Mouse (Mus musculus) gastrocnemius, postnatal 10 days (tissue): ENCODE results near the gene Tenm4. TPM values are rescaled to one million over a fixed set of nuclear protein-coding genes. Genes with fewer than 3 reads are reported as not detected.
"Not testable (repeated sequence)": the region's sequence is repeated elsewhere in the genome, so short reads cannot be mapped to it uniquely, and the experiment has no call there.

Source experiments
- DNase-seq: peaks from one replicate; pipeline ENCODE4 v3.0.0; 2021; ENCODE audit warnings: mixed read lengths
- microRNA-seq, 2 experiments: library from miRNA; unstranded; fragments of <30 nt; microRNA quantifications; one replicate each; pipeline ENCODE4 v1.2.0; 2021
- total RNA-seq, 2 experiments: library from RNA; stranded (reverse); gene quantifications; 2 replicates each; pipeline ENCODE4 v1.2.3; 2021

Tenm4 gene
- total RNA-seq, 2 experiments from 2014 or later = 11.0 to 15.0 TPM

- no peak for DNase-seq
Observed at GRCm38 (mm10) chr7:96904936-96905335, 733.9 kb downstream of the Tenm4 start.

GRCm38 (mm10) chr7:96905422-96905821 is 734.4 kb downstream of the Tenm4 start:
- no peak for DNase-seq

GRCm38 (mm10) chr7:96906216-96906615 is 735.2 kb downstream of the Tenm4 start:
- no peak for DNase-seq

- no peak for DNase-seq
Observed at GRCm38 (mm10) chr7:96907971-96908680, 737.1 kb downstream of the Tenm4 start.

- DNase-seq = no peak
Observed at GRCm38 (mm10) chr7:96909856-96910255, 738.8 kb downstream of the Tenm4 start.

GRCm38 (mm10) chr7:96910310-96910960 is 739.4 kb downstream of the Tenm4 start:
- DNase-seq = no peak

- DNase-seq = peak; percentile 87
Observed at GRCm38 (mm10) chr7:96914031-96914430, 743.0 kb downstream of the Tenm4 start.

- peak; percentile 27 for DNase-seq
Observed at GRCm38 (mm10) chr7:96915452-96916105, 744.5 kb downstream of the Tenm4 start.

GRCm38 (mm10) chr7:96920447-96921095 is 749.5 kb downstream of the Tenm4 start:
- no peak for DNase-seq

GRCm38 (mm10) chr7:96922927-96923326 is 751.9 kb downstream of the Tenm4 start:
- no peak for DNase-seq

- DNase-seq = no peak
Observed at GRCm38 (mm10) chr7:96943715-96944377, 772.8 kb downstream of the Tenm4 start.

GRCm38 (mm10) chr7:96946501-96946900 is 775.5 kb downstream of the Tenm4 start:
- DNase-seq = not testable (repeated sequence)

GRCm38 (mm10) chr7:96951281-96952051 is 780.4 kb downstream of the Tenm4 start, which contains the start of gene Nars2:
Gene Nars2, plus strand, starts transcription at chr7:96951505.
- DNase-seq = peak; percentile 84

- DNase-seq = no peak
Observed at GRCm38 (mm10) chr7:96952094-96952493, 781.0 kb downstream of the Tenm4 start.

- DNase-seq = no peak
Observed at GRCm38 (mm10) chr7:96959168-96959567, 788.1 kb downstream of the Tenm4 start.

Small RNA genes lying within 50 kb of the gene (microRNA-seq; reads per million reads assigned to microRNA genes)
- gene Mir6394 = 0 reads per million in 2 experiments
- gene Mir708 = 355 to 381 reads per million in 2 experiments
